Mouse (Mus musculus): ENCODE measurements around the gene Slc38a1.

The Slc38a1 gene

GRCm38 (mm10) chr15:96537272-96537671 lies 105.4 kb downstream of the Slc38a1 start:
- in situ Hi-C loops (cut with MboI; ENCODE audit: low pct_unique_long_range_greater_than_20kb in 1 of 2, low sequenced_read_pairs in 2 of 2, unreplicated experiment in 1 of 2) = loop anchor here in 1 of 2 experiments (25.0 kb wide), 1 partner anchor 600 kb away; no protein-coding TSS in a partner anchor

DNA sequence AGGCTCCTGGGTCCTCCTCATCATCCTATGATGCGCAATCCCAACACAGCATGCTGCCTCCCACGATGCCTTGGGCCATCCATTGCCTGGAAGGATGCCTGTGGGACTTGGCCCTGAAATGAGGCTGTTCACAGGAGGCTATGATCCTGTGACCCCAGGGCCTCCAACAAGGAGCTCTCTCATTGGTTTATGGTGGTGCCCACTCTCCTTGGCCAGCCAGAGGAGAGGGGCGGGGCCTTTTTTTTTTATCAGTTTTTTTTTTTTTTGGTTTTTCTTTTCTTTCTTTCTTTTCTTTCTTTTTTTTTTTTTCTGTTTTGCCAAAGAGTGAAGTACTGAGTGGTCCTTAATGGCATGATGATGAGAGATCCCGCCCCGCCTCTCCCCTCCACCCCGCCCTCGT lies 106.3 kb downstream of the Slc38a1 start:
- in situ Hi-C loops (cut with MboI; ENCODE audit: low pct_unique_long_range_greater_than_20kb in 1 of 2, low sequenced_read_pairs in 2 of 2, unreplicated experiment in 1 of 2) = loop anchor here in 1 of 2 experiments (25.0 kb wide), 1 partner anchor 601 kb away; no protein-coding TSS in a partner anchor

GRCm38 (mm10) chr15:96527686-96528085 lies 115.0 kb downstream of the Slc38a1 start:
- in situ Hi-C loops (cut with MboI; ENCODE audit: low pct_unique_long_range_greater_than_20kb in 1 of 2, low sequenced_read_pairs in 2 of 2, unreplicated experiment in 1 of 2) = loop anchor here in 1 of 2 experiments (10.0 to 25.0 kb wide), 2 partner anchors 417 to 610 kb away; no protein-coding TSS in a partner anchor

DNA sequence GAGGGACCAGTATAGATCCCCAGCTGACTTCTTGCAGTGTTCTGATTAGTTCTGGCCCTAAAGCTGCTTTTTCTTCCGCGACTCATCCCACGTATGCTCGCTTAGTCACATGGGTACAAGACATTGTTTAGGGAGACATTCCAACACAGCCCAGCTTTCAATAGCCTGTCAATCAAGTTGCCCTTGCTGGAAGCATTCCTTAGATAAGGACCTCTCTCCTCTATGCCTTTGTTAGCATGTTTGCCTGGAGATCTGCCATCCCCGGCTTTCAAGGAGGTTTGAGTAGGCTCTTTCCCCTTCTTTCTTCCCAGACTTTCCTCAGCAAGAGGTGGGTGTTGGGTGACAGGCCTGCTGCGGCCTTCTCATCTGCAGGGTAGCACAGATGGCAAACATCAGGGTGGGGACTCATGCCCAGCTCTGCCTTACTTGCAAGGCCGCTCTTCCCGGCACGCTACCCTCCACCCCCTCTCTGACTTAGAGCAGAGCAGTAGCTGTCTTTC lies 118.4 kb downstream of the Slc38a1 start:
- in situ Hi-C loops (cut with MboI; ENCODE audit: low pct_unique_long_range_greater_than_20kb in 1 of 2, low sequenced_read_pairs in 2 of 2, unreplicated experiment in 1 of 2) = loop anchor here in 1 of 2 experiments (10.0 kb wide), 1 partner anchor 421 kb away; no protein-coding TSS in a partner anchor
